Mouse (Mus musculus): ENCODE measurements around the gene Efcab3. TPM values are rescaled to one million over a fixed set of nuclear protein-coding genes. Genes with fewer than 3 reads are reported as not detected.
"Not testable (repeated sequence)": the region's sequence is repeated elsewhere in the genome, so short reads cannot be mapped to it uniquely, and the experiment has no call there.

The Efcab3 gene
- polyA plus RNA-seq, 1 experiment = 0.34 TPM

DNA sequence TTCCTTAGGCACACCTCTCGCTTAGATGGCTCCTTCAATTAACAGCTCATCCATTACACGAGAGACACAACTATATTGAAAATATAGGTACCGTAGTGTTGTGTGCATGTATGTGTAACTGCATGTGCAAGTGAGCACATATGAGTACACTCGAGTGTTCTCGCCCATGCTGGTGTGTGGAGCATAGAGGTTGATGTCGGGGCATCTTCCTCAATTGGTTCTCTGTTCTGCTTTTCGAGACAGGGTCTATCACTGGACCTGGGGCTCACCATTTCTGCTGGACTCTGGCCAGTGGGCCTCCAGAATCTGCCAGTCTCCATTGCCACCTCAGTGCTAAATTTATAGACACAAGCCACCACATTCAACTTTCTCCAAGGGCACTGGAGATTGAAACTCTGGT is 54.4 kb downstream of the Efcab3 start:
- Histone ChIP-seq H3K27me3 (ENCODE audit: control insufficient read depth, insufficient read depth, low read length) (no peaks in the 10 kb centered on the region), H3K4me1 (ENCODE audit: control insufficient read depth, insufficient read depth, low read length) (no peaks in the 10 kb centered on the region), H3K4me3 (replicated peaks; ENCODE audit: insufficient read depth, low read depth, low read length) (no peak overlapping the region), H3K27ac (ENCODE audit: insufficient read depth, low read length) (no peak overlapping the region)
- no peak for DNase-seq
- 86% methylated on average over 7 of the region's 7 CpGs for WGBS
- no peak for TF ChIP-seq POLR2A (IDR thresholded peaks at IDR 0.05; ENCODE audit: borderline replicate concordance, insufficient read depth, low read length)
- no peak for TF ChIP-seq CTCF (IDR thresholded peaks at IDR 0.05; ENCODE audit: borderline replicate concordance, insufficient read depth, low read depth, low read length)

GRCm38 (mm10) chr11:105120551-105121061 is 57.2 kb downstream of the Efcab3 start:
- Histone ChIP-seq H3K4me1 (ENCODE audit: control insufficient read depth, insufficient read depth, low read length) (no peaks in the 10 kb centered on the region), H3K27me3 (ENCODE audit: control insufficient read depth, insufficient read depth, low read length) (no peaks in the 10 kb centered on the region), H3K27ac (ENCODE audit: insufficient read depth, low read length) (no peak overlapping the region), H3K4me3 (replicated peaks; ENCODE audit: insufficient read depth, low read depth, low read length) (no peak overlapping the region)
- 50% methylated on average over 4 of the region's 4 CpGs for WGBS
- no peak for TF ChIP-seq POLR2A (IDR thresholded peaks at IDR 0.05; ENCODE audit: borderline replicate concordance, insufficient read depth, low read length)
- TF ChIP-seq CTCF (IDR thresholded peaks at IDR 0.05; ENCODE audit: borderline replicate concordance, insufficient read depth, low read depth, low read length) = no peak
- DNase-seq = no peak

DNA sequence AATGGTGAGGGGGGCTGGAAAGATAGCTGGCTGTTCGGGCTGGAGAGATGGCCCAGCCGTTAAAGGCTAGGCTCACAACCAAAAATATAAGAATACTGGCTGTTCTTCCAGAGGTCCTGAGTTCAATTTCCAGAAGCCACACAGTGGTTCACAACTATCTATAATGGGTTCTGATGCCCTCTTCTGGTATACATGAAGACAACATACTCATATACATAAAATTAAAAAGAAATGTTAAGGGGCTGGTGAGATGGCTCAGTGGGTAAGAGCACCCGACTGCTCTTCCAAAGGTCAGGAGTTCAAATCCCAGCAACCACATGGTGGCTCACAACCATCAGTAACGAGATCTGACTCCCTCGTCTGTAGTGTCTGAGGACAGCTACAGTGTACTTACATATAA is 58.4 kb downstream of the Efcab3 start:
- H3K4me1 ChIP-seq (ENCODE audit: control insufficient read depth, insufficient read depth, low read length); H3K27ac ChIP-seq (ENCODE audit: insufficient read depth, low read length); H3K4me3 ChIP-seq (replicated peaks; ENCODE audit: insufficient read depth, low read depth, low read length); H3K27me3 ChIP-seq (ENCODE audit: control insufficient read depth, insufficient read depth, low read length); DNase-seq: not testable (repeated sequence)
- WGBS = 66% methylated on average over 5 of the region's 5 CpGs

GRCm38 (mm10) chr11:105123986-105124385 is 60.6 kb downstream of the Efcab3 start:
- WGBS = 4% methylated on average over 9 of the region's 9 CpGs
- DNase-seq = no peak
- Histone ChIP-seq H3K27ac (ENCODE audit: insufficient read depth, low read length) (no peak overlapping the region), H3K4me1 (ENCODE audit: control insufficient read depth, insufficient read depth, low read length) (peaks cover 7% of the 10 kb centered on the region; the same call in 1 of the 2 replicates), H3K27me3 (ENCODE audit: control insufficient read depth, insufficient read depth, low read length) (no peaks in the 10 kb centered on the region), H3K4me3 (replicated peaks; ENCODE audit: insufficient read depth, low read depth, low read length) (no peak overlapping the region)
- TF ChIP-seq POLR2A (IDR thresholded peaks at IDR 0.05; ENCODE audit: borderline replicate concordance, insufficient read depth, low read length) (no peak), CTCF (IDR thresholded peaks at IDR 0.05; ENCODE audit: borderline replicate concordance, insufficient read depth, low read depth, low read length) (no peak)

DNA sequence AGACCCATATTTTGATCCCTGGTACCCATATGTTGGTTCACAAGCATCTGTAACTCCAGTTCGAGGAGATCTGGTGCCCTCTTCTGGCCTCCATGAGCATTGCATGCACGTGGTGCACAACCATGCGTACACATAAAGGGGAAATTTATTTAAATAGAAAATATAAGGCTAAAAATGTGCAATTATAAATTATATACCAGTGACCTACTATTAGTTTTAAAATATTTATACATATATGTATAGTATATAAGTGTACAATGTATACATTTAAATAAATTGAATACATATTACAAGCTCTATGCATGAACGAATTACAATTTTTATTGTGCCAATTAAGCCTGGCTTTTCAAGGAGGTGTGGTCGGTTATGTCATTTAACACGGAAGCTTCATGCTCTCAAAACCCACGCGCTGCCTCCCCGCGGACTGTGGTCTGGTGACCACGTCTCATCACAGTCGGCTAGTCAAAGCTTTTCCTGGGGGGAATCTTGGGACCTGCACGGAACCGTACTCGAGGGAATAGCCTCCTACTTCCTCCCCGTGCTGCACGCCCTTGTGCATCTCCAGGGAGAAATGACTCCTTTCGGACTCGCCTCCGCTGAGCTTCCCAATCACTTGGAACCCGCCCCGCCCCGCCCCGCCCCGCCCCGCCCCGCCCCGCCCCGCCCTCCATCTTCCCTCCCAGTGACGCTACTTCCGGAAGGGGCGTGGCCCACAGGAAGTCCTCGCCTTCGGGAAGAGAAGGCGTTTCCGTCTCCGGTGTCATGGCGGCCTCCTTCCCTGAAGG is 62.5 kb downstream of the Efcab3 start, which contains the start of gene Mettl2:
Gene Mettl2 (plus strand): TSS at position 691 of the 785 bp plus-strand sequence.
- H3K4me3 ChIP-seq (replicated peaks; ENCODE audit: insufficient read depth, low read depth, low read length) = peak within 1 kb of the TSS; percentile 90
- DNase-seq = peak; percentile 82 to 86
- H3K4me1 ChIP-seq (ENCODE audit: control insufficient read depth, insufficient read depth, low read length) = peaks cover 7% of the 10 kb centered on the region; the same call in 1 of the 2 replicates
- 1% methylated on average over 38 of the region's 38 CpGs for WGBS
- H3K27ac ChIP-seq (ENCODE audit: insufficient read depth, low read length) = no peak within 1 kb of the TSS
- TF ChIP-seq CTCF (IDR thresholded peaks at IDR 0.05; ENCODE audit: borderline replicate concordance, insufficient read depth, low read depth, low read length) (peak; percentile 81), POLR2A (IDR thresholded peaks at IDR 0.05; ENCODE audit: borderline replicate concordance, insufficient read depth, low read length) (peak; percentile 57; the same call in 1 of the 2 replicates)
- no peaks in the 10 kb centered on the region for H3K27me3 ChIP-seq (ENCODE audit: control insufficient read depth, insufficient read depth, low read length)

DNA sequence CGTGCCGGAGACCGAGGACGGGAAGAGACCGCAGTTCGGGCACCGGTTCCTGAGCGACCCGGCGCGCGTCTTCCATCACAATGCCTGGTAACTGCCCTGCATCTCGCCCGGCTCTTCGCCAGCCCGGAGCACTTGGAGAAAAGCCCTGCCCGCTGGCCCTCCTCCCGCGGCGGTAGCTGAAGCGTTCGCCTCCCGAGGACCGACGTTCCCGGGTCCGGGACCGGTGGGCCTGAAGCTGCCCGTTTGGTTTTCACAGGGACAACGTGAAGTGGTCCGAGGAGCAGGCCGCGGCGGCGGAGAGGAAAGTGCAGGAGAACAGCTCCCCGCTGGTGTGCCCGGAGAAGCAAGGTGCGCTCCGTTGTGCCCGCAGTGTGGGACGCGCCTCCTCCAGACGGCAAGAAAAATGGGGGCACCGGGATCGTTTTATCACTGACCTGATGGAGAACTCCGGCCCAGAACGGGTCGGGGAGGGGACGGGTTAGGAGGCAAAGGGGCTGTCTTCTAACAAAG is 63.2 kb downstream of the Efcab3 start:
- WGBS = 1% methylated on average over 49 of the region's 49 CpGs
- Histone ChIP-seq H3K27me3 (ENCODE audit: control insufficient read depth, insufficient read depth, low read length) (no peaks in the 10 kb centered on the region), H3K4me3 (replicated peaks; ENCODE audit: insufficient read depth, low read depth, low read length) (peak overlapping the region; percentile 90), H3K27ac (ENCODE audit: insufficient read depth, low read length) (no peak overlapping the region), H3K4me1 (ENCODE audit: control insufficient read depth, insufficient read depth, low read length) (peaks cover 7% of the 10 kb centered on the region; the same call in 1 of the 2 replicates)
- TF ChIP-seq CTCF (IDR thresholded peaks at IDR 0.05; ENCODE audit: borderline replicate concordance, insufficient read depth, low read depth, low read length) (no peak), POLR2A (IDR thresholded peaks at IDR 0.05; ENCODE audit: borderline replicate concordance, insufficient read depth, low read length) (no peak)
- DNase-seq = no peak

GRCm38 (mm10) chr11:105135692-105136091 is 72.3 kb downstream of the Efcab3 start:
- no peak for DNase-seq
- Histone ChIP-seq H3K27ac (ENCODE audit: insufficient read depth, low read length) (no peak overlapping the region), H3K4me3 (replicated peaks; ENCODE audit: insufficient read depth, low read depth, low read length) (no peak overlapping the region), H3K27me3 (ENCODE audit: control insufficient read depth, insufficient read depth, low read length) (no peaks in the 10 kb centered on the region), H3K4me1 (ENCODE audit: control insufficient read depth, insufficient read depth, low read length) (no peaks in the 10 kb centered on the region)
- TF ChIP-seq CTCF (IDR thresholded peaks at IDR 0.05; ENCODE audit: borderline replicate concordance, insufficient read depth, low read depth, low read length) (no peak), POLR2A (IDR thresholded peaks at IDR 0.05; ENCODE audit: borderline replicate concordance, insufficient read depth, low read length) (no peak)
- 91% methylated on average over 7 of the region's 7 CpGs for WGBS

DNA sequence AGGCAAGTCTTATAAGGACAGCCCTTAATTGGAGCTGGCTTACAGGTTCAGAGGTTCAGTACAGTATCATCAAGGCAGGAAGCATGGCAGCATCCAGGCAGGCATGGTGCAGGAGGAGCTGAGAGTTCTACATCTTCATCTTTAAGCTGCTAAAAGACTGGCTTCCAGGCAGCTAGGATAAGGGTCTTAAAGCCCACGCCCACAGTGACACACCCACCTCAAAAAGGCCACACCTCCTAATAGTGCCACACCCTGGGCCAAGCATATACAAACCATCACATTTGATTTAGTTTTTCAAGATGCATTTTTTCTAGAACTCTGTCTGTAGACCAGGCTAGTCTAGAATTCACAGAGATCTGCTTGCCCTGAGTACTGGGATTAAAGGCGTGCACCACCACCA is 73.9 kb downstream of the Efcab3 start:
- DNase-seq; H3K27me3 ChIP-seq (ENCODE audit: control insufficient read depth, insufficient read depth, low read length): not testable (repeated sequence)
- 94% methylated on average over 2 of the region's 2 CpGs for WGBS

DNA sequence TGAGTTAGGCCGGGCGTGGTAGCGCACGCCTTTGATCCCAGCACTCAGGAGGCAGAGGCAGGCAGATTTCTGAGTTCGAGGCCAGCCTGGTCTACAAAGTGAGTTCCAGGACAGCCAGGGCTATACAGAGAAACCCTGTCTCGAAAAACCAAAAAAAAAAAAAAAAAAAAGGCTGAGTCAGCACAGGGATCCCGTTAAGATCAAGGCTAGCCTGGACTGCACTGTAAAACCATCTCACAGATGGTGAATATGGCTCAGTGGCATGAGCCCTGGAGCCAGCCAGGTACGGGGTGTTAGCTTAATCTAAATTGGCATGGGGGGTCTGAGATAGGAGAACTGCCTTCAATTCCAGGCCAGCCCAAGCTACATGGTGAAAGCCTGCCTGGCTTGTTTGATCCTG is 77.1 kb downstream of the Efcab3 start:
- not testable (repeated sequence) for H3K27ac ChIP-seq (ENCODE audit: insufficient read depth, low read length); H3K4me3 ChIP-seq (replicated peaks; ENCODE audit: insufficient read depth, low read depth, low read length); H3K4me1 ChIP-seq (ENCODE audit: control insufficient read depth, insufficient read depth, low read length); DNase-seq; H3K27me3 ChIP-seq (ENCODE audit: control insufficient read depth, insufficient read depth, low read length)
- 91% methylated on average over 8 of the region's 8 CpGs for WGBS

More for the DNA sequence above, 73.9 kb downstream of the Efcab3 start:
- H3K4me3 ChIP-seq (replicated peaks; ENCODE audit: insufficient read depth, low read depth, low read length); H3K4me1 ChIP-seq (ENCODE audit: control insufficient read depth, insufficient read depth, low read length); H3K27ac ChIP-seq (ENCODE audit: insufficient read depth, low read length): not testable (repeated sequence)

All from cerebellum, adult 2 months (tissue).